Mouse (Mus musculus) NIH3T3 (cell line): ENCODE measurements around the gene Atox1.

Experiments used
- DNase-seq: peaks from one replicate; pipeline ENCODE4 v3.0.0-alpha.2; 2012; ENCODE audit warnings: low read depth

Gene Atox1

GRCm38 (mm10) chr11:55461019-55461645 is at the start of gene Atox1:
Atox1 (minus strand) TSS chr11:55461239.
- peak; percentile 99 for DNase-seq

GRCm38 (mm10) chr11:55505485-55505884 is 44.4 kb upstream of the Atox1 start:
- peak; percentile 81 for DNase-seq

- no peak for DNase-seq
Observed at GRCm38 (mm10) chr11:55502886-55503285, 41.8 kb upstream of the Atox1 start.

- no peak for DNase-seq
Observed at GRCm38 (mm10) chr11:55501955-55502531, 41.0 kb upstream of the Atox1 start.

- DNase-seq: peak; percentile 79
Observed at GRCm38 (mm10) chr11:55497885-55498284, 36.8 kb upstream of the Atox1 start.

- no peak for DNase-seq
Observed at GRCm38 (mm10) chr11:55496158-55496557, 35.1 kb upstream of the Atox1 start.

- no peak for DNase-seq
Observed at GRCm38 (mm10) chr11:55485443-55485842, 24.4 kb upstream of the Atox1 start.

GRCm38 (mm10) chr11:55473219-55473618 is 12.2 kb upstream of the Atox1 start:
- DNase-seq: no peak

DNA sequence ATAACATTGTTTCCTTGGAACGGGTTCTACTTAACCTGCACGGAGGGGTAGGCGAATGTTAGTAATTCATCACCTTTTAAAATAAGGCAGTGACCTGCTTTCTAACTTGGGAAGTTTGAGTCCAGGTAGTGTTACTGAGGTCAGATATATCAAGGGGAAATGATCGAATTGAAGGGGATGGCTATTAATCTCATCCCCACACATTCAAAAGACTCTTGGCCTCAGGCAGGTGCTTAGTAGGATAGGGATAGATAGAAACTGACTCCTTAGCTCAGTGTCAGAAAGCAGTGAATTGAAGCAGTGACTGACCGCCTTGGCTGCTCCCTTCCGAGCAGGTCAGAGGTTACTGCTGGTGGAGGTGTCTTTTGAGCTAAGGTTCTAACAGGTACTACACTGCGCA is 10.4 kb upstream of the Atox1 start:
- no peak for DNase-seq

DNA sequence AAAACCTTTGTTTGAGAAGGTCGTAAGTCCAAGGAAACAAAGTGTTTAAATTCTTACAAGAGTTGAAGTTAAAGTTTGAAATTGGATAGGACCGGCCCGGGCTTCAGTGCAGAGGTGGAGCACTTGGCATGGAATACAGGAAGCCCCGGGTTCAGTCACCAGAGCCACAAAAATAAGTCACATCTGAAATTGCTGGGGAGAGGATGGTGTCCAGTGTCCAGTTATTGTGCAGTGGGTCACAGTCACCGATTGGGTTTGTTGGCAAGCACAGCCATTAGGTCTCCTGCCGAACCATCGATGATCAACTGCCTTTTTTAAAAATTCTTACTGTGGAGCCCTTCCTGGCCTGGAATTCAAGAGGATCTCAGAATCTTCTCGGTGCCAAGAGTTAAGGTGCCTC is 9.7 kb upstream of the Atox1 start:
- no peak for DNase-seq

DNA sequence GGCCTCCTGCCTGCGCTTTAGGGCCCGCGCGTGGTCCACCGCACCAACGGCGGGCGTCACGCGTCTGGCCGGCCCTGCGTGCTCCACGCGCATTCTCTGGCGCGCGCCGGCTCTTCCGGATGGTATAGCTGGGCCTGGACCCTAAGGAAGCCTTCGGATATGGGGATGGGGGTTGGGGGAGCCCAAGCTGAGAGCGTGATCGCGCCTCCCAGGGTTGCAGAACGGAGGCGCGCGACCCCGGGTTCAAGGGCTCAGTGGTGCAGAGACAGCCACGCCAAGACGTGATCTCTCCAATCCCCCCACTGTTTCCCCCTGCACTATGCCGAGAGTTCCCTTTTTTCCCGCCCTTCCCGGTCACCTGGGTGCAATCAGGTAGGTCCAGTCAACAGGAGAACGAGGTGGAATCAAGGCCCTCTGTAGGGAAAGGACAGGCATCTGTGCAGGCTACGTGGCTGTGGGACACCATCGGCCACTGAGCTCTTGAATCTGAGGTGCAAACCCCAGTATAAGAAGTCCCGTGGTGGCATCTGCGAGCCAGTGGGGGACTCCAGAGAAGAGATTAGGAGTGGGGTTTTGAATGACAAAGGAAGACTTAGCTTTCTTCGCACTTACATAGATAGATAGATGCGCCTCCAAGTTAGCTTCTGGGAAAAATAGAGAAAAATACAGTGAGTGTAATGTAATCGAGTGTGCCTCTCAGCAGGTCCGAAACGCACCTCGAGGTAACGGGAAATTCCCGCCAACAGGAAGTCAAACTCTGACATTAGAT is 9.1 kb upstream of the Atox1 start:
- DNase-seq: peak; percentile 17

DNA sequence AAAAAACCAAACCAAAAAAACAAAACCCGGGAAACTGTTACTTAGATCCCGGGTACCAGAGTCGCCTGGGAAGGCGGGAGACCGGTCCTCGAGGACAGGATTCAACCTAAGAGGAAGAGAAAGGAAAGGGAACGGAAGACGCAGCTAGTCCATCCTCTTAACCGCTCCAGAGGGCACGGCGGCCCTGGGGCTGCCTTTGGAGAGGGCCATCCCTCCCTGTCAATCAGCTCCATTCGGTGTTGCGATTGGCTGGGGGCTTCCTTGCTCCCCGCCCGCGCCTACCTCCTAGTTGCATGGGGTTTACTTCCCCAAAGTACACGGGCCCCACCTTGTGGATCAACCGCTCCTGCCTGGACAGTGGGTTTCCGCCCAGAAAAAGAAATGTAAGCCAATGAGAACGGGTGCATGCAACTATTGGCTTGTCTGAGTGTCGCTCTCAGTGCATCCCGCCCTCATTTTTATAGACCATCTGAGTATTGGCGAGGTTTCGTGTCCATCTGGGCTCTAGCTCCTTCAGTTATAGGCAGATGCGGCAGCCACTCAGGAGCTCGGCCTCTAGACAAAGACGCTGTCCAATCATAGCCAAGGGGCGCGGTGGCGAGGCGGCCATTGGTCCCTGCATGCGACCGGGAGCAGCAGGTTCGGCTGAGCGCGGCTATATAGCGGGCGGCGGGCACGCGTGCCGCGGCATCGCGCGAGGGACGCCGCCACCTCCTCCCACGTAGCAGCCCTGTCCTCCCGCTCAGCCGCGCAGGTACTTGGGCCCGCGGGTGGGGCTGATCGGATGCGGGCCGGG is 8.2 kb upstream of the Atox1 start, which contains the start of gene G3bp1:
Gene G3bp1 (plus strand): TSS at position 638 of the 796 bp plus-strand sequence.
- DNase-seq: peak; percentile 99

DNA sequence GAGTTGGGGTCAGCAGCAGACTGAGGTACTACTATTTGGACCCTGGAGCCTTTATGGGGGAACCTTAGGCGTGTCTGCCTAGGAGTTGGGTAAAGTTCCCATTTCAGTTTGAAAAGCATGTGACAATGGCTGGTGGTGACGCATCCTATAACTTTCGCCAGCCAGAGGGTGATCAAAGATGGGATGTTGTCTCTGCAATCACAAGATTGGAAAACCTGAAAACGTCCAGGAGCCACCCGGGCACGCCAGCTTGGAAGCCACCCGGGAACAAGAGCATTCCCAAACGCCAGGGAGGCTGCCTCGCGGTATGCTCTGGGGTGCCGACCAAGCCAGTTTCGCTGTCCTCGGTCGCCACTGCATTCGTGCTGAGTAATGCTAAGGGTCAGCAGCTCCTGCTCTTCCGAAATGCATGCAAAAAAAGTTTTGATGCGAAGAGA is 7.6 kb upstream of the Atox1 start:
- peak; percentile 66 for DNase-seq

GRCm38 (mm10) chr11:55468012-55468411 is 7.0 kb upstream of the Atox1 start:
- DNase-seq: peak; percentile 31

DNA sequence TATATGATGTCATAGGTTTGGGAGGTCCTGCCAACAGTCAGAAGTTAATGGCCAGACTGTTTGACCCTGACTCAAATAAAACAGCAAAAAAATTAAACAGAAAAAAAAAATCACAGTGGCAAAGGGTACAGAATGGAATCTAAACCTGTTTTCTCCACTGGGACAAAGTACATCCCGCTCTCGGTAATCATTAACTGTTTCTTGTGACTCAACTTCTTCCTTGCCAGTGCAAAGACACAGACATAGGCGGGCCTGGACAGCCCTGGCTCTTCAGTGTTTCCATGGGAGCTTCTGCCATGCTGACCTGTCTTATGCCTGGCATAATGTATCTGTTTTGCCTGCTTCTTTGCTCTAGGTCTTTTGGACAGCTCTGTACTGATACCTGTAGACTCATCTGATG is 4.1 kb upstream of the Atox1 start:
- no peak for DNase-seq

DNA sequence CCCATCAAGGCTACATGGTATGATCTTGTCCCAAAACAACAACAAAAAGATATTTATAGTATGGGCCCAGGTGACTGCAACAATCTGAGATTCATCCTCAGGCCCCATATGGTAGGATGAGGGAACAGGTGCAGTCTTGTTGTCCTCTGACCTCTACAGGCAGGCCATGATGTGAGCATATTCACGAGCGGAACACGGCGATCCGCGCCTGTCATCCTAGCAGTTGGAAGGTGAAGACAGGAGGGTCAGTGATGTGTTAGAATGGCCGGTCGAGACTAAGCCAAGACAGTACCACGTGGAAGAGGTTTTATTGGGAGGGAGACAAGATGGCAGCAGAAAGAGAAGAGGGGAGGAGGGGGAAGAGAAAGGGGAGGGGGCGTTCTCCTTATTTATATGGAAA is 3.7 kb upstream of the Atox1 start:
- DNase-seq: no peak

- no peak for DNase-seq
Observed at GRCm38 (mm10) chr11:55462149-55462548, 1.1 kb upstream of the Atox1 start.

- peak; percentile 66 for DNase-seq
Observed at GRCm38 (mm10) chr11:55460559-55461018, 450 bp downstream of the Atox1 start.

DNA sequence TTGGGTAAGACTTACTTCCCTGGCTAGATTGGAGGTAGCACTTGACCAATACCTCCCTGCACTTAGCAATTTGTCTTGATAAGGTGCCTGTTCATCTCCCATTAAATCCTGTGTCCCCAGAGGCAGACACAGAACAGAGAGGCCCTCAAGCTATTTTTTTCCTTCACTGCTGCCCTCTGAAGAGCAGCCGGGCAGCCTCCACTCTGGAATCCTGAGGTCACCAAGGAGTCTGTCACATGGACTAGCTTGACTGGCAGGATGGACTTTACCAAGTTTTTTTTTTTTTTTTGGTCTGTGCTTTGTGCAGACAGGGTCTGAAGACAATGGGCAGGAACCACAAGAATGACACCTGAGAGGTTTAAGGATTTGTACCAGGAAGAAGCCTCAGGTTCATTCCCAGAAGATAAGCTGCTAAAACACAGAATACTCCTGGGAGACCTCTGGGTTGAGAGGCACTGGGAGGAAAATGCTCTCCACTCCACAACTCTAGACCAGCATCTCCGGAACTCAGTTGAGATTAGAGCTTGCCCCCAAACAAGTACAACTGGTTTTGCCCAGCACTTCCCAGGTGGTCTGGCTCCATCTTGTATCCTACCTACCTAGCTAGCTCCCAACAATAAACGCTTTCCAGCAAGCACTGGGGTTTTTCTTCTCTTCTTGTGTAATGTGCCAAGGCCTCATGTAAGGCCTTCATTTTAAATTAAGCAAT is 1.0 kb downstream of the Atox1 start:
- no peak for DNase-seq

- no peak for DNase-seq
Observed at GRCm38 (mm10) chr11:55458501-55458900, 2.5 kb downstream of the Atox1 start.

- DNase-seq: no peak
Observed at GRCm38 (mm10) chr11:55455166-55455565, 5.9 kb downstream of the Atox1 start.

DNA sequence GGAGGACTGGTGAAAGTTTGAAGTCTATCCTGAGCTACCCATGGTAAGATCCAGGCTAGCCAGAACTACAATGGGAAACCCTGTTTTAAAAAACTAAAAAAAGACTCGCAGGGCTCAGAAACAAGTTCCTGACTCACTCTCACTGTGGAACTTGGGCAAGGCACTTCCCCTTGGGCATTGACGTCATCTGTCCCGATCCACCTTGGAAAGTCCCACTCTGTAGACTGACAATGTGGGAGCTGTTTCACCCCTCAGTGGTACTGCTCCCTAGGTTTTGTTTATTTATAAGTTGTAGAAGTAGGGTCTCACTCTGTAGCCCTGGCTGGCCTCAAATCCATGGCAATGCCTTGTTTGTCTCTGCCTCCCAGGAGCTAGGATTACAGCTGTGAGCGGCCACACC is 7.4 kb downstream of the Atox1 start:
- DNase-seq: no peak
